Mouse (Mus musculus): ENCODE data around the gene Zfp385c.

DNA sequence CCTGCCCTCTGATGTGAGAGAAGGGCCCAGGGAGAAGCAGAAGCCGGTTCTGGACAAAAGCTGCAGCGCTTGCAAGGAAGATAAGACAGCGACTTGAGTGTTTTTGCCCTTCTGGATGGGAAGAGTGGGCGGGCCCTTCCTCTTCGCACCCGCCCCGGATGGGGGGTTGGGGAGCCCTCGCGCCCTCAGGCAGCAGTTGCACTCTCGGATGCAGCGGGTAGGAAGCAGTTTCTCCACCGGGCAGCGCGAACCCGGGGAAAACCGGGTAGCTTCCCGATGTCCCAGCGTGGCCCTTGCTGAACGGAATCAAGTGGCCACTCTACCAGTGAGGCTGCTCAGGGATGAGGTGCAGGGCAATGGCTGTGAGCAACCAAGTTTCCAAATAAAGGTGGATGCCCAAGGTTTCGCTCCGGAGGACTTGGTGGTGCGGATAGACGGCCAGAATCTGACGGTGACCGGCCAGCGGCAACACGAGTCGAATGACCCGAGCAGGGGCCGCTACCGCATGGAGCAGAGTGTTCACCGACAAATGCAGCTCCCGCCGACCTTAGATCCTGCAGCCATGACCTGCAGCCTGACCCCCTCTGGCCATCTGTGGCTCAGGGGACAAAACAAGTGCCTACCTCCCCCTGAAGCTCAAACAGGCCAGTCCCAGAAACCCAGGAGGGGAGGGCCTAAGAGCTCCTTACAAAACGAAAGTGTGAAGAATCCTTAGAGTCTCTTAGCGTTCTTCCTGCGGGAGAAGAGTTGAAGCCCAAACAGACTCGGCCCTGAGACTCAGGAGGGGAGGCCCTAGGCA is 21.7 kb upstream of the Zfp385c start, which contains the start of gene Hspb9:
- TF ChIP-seq POLR2A (IDR thresholded peaks at IDR 0.05; ENCODE audit: control insufficient read depth in 1 of 2, insufficient read depth in 1 of 2, low read depth in 1 of 2, low read length in 2 of 2, poor library complexity in 1 of 2) (peak; percentile 31 to 63; a peak in 2 of 4 replicates), CTCF (IDR thresholded peaks at IDR 0.05 in 2 of 3, conservative IDR thresholded peaks at IDR 0.05 in 1 of 3; ENCODE audit: control insufficient read depth in 1 of 3, insufficient read depth in 1 of 3, low read depth in 2 of 3, low read length in 3 of 3, poor library complexity in 1 of 3, severe bottlenecking in 1 of 3) (no peak; a peak in 1 of 6 replicates), BHLHE40 (IDR thresholded peaks at IDR 0.05; ENCODE audit: borderline replicate concordance, low read depth, low read length) (no peak), UBTF (IDR thresholded peaks at IDR 0.05; ENCODE audit: borderline replicate concordance, insufficient read depth, low read depth, low read length) (no peak), MYC (IDR thresholded peaks at IDR 0.05; ENCODE audit: low read depth, low read length) (0 out of 2 replicates have a peak, but pooled peaks have one; percentile 33), CHD1 (IDR thresholded peaks at IDR 0.05; ENCODE audit: low read depth, low read length) (no peak), TCF12 (IDR thresholded peaks at IDR 0.05; ENCODE audit: low read depth, low read length) (peak; percentile 56; the same call in 1 of the 2 replicates), SMC3 (IDR thresholded peaks at IDR 0.05; ENCODE audit: low read depth, low read length) (no peak; the same call in none of the 2 replicates)

Measured in MEL (cell line).